Mouse (Mus musculus): ENCODE results near the gene Kirrel. TPM values are rescaled to one million over a fixed set of nuclear protein-coding genes. Genes with fewer than 3 reads are reported as not detected.

Gene Kirrel
- polyA plus RNA-seq, 1 experiment, result 6.0 TPM

DNA sequence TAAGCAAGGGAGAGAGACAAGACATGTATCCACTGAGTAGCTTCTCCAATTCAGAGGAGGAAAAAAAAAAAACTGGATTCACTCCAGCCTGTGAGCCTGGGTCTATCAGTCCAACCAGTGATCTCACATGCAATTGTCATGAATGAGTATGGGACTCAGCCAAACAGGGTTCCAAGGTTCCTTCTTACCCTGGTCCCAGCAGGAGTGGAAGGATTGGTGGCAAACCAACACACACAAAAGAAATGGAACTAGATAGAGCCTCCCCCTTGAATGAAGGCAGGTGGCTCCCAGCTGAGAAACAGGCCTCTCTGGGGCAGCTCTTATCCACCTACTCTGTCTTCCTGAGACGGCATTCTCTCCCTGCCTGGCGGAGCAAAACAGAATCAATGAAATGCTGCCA lies 21.5 kb downstream of the Kirrel start:
- Histone ChIP-seq H3K4me1 (ENCODE audit: control insufficient read depth, insufficient read depth, insufficient read length) (no peaks in the 10 kb centered on the region; the same call in 1 of the 2 replicates), H3K4me3 (ENCODE audit: extremely low read depth, insufficient read depth, insufficient read length) (no peak overlapping the region), H3K36me3 (ENCODE audit: control insufficient read depth, insufficient read depth, low read length) (no peaks in the 10 kb centered on the region), H3K27ac (ENCODE audit: insufficient read depth, low read length) (no peak overlapping the region), H3K27me3 (ENCODE audit: control insufficient read depth, insufficient read depth, low read length) (no peaks in the 10 kb centered on the region)
- 94% methylated on average over 2 of the region's 2 CpGs for WGBS
- DNase-seq (ENCODE audit: low read depth in 1 of 2, low spot score in 2 of 2), result no peak
- TF ChIP-seq CTCF (IDR thresholded peaks at IDR 0.05; ENCODE audit: extremely low read depth, insufficient read depth, insufficient read length, insufficient replicate concordance), result no peak
- no peak for TF ChIP-seq POLR2A (IDR thresholded peaks at IDR 0.05; ENCODE audit: low read depth, low read length)

DNA sequence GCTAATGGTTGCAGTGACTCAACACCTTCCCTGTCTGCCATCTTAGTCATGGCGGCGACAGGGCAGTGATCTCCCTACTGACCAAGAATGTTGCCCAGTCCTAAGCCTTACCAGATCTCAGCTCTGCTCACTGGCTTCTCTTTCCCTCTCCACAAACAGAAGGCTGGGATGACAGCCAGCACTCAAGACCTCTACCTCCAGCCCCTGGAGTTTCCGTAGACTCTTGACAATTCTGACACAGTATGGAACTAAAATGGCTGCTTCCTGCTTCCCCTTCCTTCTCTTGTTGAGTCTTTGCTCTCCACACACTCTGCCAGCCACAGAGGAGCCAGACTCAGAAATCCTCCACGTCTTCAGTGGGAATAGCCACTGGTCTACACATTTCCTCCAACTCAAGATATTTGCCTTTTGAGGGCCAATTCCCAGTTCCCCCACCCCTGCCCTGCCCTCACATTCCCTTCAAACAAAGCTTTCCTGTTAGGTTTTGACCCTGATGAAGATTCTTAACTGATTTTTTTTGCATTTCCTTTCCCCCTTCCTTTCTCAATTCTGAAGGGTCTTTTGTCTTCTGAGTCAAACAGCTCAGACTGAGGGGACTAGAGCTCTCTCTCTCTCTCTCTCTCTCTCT lies 22.3 kb downstream of the Kirrel start:
- Histone ChIP-seq H3K4me1 (ENCODE audit: control insufficient read depth, insufficient read depth, insufficient read length) (no peaks in the 10 kb centered on the region; the same call in 1 of the 2 replicates), H3K27me3 (ENCODE audit: control insufficient read depth, insufficient read depth, low read length) (no peaks in the 10 kb centered on the region), H3K27ac (ENCODE audit: insufficient read depth, low read length) (no peak overlapping the region), H3K36me3 (ENCODE audit: control insufficient read depth, insufficient read depth, low read length) (no peaks in the 10 kb centered on the region), H3K4me3 (ENCODE audit: extremely low read depth, insufficient read depth, insufficient read length) (no peak overlapping the region)
- 86% methylated on average over 4 of the region's 4 CpGs for WGBS
- no peak for DNase-seq (ENCODE audit: low read depth in 1 of 2, low spot score in 2 of 2)
- no peak for TF ChIP-seq CTCF (IDR thresholded peaks at IDR 0.05; ENCODE audit: extremely low read depth, insufficient read depth, insufficient read length, insufficient replicate concordance)
- no peak for TF ChIP-seq POLR2A (IDR thresholded peaks at IDR 0.05; ENCODE audit: low read depth, low read length)

DNA sequence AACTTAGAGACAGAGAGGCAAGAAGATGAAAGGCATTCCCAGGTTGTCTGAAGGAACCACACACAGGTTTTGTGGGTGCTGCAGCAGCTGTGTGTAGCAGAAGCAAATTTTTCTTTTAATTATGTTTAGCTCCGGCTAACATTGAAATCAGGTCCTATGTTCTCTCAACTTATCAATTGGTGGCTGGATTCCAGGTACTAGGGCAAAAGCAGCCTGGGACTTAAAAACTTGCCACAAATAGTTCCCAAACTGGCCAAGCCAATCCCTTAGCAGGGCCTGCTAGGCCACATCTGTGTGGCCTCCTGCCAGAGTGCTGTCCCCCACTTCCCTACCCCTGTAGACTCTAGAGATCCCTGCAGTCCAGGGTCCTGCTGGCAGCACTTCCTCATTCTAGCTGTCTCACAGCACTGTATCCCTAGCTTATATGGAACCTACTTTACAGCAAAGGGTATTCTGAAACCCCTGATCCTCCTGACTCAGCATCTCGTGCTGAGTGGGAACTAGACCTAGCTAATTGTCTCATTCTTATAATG lies 23.2 kb downstream of the Kirrel start:
- DNase-seq (ENCODE audit: low read depth in 1 of 2, low spot score in 2 of 2), result no peak
- 59% methylated on average over 2 of the region's 2 CpGs for WGBS
- no peak for TF ChIP-seq CTCF (IDR thresholded peaks at IDR 0.05; ENCODE audit: extremely low read depth, insufficient read depth, insufficient read length, insufficient replicate concordance)
- TF ChIP-seq POLR2A (IDR thresholded peaks at IDR 0.05; ENCODE audit: low read depth, low read length), result no peak

DNA sequence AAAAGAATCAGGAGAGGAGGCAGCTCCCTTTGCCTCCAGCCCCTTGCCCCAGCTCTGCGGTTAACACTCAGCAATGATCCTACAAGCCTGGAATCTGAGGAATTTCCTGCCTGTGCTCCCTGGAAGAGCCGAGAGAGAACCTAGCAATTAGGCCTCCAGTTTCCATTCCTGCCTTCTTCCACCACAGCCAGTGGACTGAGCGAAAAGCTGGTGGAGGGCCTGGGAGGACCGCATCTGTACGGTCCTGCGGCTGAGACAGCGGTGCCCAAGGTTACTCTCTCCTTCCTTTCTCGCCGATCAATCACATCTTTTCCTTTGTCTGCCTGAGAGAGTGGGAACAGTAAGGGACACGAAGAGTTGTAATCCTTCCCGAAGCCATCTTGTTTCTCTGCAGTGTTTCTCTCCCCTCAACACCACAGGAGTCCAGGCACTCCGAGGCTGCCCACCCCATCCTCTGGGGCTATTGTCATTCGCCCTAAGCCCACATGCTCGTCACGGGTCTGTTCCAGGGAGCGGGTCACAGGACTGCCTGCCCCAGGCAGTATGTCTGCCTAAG lies 23.8 kb downstream of the Kirrel start:
- Histone ChIP-seq H3K36me3 (ENCODE audit: control insufficient read depth, insufficient read depth, low read length) (no peaks in the 10 kb centered on the region), H3K4me3 (ENCODE audit: extremely low read depth, insufficient read depth, insufficient read length) (no peak overlapping the region), H3K27ac (ENCODE audit: insufficient read depth, low read length) (peak overlapping the region; percentile 57), H3K4me1 (ENCODE audit: control insufficient read depth, insufficient read depth, insufficient read length) (no peaks in the 10 kb centered on the region; the same call in 1 of the 2 replicates), H3K27me3 (ENCODE audit: control insufficient read depth, insufficient read depth, low read length) (no peaks in the 10 kb centered on the region)
- no peak for DNase-seq (ENCODE audit: low read depth in 1 of 2, low spot score in 2 of 2)
- WGBS, result 82% methylated on average over 16 of the region's 16 CpGs
- no peak for TF ChIP-seq POLR2A (IDR thresholded peaks at IDR 0.05; ENCODE audit: low read depth, low read length)
- no peak for TF ChIP-seq CTCF (IDR thresholded peaks at IDR 0.05; ENCODE audit: extremely low read depth, insufficient read depth, insufficient read length, insufficient replicate concordance)

More for the DNA sequence above, 23.2 kb downstream of the Kirrel start:
- Histone ChIP-seq H3K36me3 (ENCODE audit: control insufficient read depth, insufficient read depth, low read length) (no peaks in the 10 kb centered on the region), H3K4me3 (ENCODE audit: extremely low read depth, insufficient read depth, insufficient read length) (no peak overlapping the region), H3K27ac (ENCODE audit: insufficient read depth, low read length) (peak overlapping the region; percentile 57), H3K4me1 (ENCODE audit: control insufficient read depth, insufficient read depth, insufficient read length) (no peaks in the 10 kb centered on the region; the same call in 1 of the 2 replicates), H3K27me3 (ENCODE audit: control insufficient read depth, insufficient read depth, low read length) (no peaks in the 10 kb centered on the region)

DNA sequence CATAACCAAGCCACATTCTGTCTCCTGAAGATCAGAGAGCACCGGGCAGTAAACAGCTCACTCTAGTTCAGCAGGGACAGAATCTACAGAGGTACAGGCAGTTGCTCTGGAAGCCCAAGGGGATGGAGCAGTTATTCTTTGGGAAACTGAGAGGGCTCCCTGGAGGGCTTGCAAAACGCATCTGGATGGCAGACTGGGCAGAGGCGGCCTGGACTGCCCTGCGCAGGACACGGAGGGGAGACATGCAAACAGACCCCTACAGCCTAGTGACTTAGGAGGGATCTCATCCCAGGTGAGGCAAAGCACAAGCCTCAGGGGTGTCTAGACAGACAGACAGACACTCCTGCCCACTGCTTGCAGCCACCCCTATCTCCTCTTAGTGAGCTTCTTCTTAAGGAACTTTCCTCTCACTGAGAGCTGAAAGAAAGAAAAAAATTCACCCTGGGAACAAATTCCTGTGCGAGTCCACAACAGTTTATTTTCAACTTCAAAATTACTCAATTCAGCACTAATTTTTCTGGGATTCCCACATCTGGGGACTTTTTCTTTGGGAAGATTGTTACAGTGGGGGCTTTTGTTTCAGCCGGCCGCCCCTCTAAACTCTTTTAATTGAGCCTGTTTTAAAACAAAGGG lies 24.4 kb downstream of the Kirrel start:
- Histone ChIP-seq H3K27me3 (ENCODE audit: control insufficient read depth, insufficient read depth, low read length) (no peaks in the 10 kb centered on the region), H3K27ac (ENCODE audit: insufficient read depth, low read length) (peak overlapping the region; percentile 69), H3K36me3 (ENCODE audit: control insufficient read depth, insufficient read depth, low read length) (no peaks in the 10 kb centered on the region), H3K4me1 (ENCODE audit: control insufficient read depth, insufficient read depth, insufficient read length) (no peaks in the 10 kb centered on the region; the same call in 1 of the 2 replicates), H3K4me3 (ENCODE audit: extremely low read depth, insufficient read depth, insufficient read length) (no peak overlapping the region)
- DNase-seq (ENCODE audit: low read depth in 1 of 2, low spot score in 2 of 2), result no peak
- WGBS, result 90% methylated on average over 8 of the region's 8 CpGs
- TF ChIP-seq POLR2A (IDR thresholded peaks at IDR 0.05; ENCODE audit: low read depth, low read length) (no peak), CTCF (IDR thresholded peaks at IDR 0.05; ENCODE audit: extremely low read depth, insufficient read depth, insufficient read length, insufficient replicate concordance) (no peak)

DNA sequence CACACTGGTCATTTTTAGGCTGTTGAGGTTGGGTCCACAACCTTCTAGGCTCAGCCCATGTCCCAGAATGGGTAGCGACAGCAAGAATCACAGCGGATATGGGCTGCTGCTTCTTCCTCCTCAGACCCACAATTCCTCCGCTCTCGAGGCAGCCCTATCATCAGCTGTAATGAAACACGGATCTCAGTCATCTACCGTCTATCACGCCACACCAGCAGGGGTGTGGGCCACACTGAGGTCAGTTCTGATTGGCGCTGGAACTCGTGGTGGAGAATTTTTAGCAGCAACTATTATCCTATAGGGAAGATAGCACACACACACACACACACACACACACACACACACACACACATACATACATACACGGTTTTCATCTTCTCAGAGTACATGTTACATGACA lies 25.1 kb downstream of the Kirrel start:
- no peaks in the 10 kb centered on the region for H3K27me3 ChIP-seq (ENCODE audit: control insufficient read depth, insufficient read depth, low read length)
- no peak for DNase-seq (ENCODE audit: low read depth in 1 of 2, low spot score in 2 of 2)
- TF ChIP-seq POLR2A (IDR thresholded peaks at IDR 0.05; ENCODE audit: low read depth, low read length) (no peak), CTCF (IDR thresholded peaks at IDR 0.05; ENCODE audit: extremely low read depth, insufficient read depth, insufficient read length, insufficient replicate concordance) (no peak)
- no peaks in the 10 kb centered on the region for H3K36me3 ChIP-seq (ENCODE audit: control insufficient read depth, insufficient read depth, low read length)
- H3K27ac ChIP-seq (ENCODE audit: insufficient read depth, low read length), result no peak overlapping the region
- WGBS, result 83% methylated on average over 10 of the region's 10 CpGs
- H3K4me1 ChIP-seq (ENCODE audit: control insufficient read depth, insufficient read depth, insufficient read length), result no peaks in the 10 kb centered on the region; the same call in 1 of the 2 replicates
- H3K4me3 ChIP-seq (ENCODE audit: extremely low read depth, insufficient read depth, insufficient read length), result no peak overlapping the region

All from spleen, adult 2 months (tissue).